Mouse (Mus musculus): ENCODE data around the gene Podn. TPM values are rescaled to one million over a fixed set of nuclear protein-coding genes. Genes with fewer than 3 reads are reported as not detected.
A peak's percentile ranks its signal among the peaks of the same experiment; 100 is the strongest.

Podn gene
- polyA plus RNA-seq, 1 experiment from 2014 or later: 0.39 TPM

GRCm38 (mm10) chr4:108017839-108018238 is 78.4 kb downstream of the Podn start:
- ATAC-seq (replicated peaks; ENCODE audit: insufficient number of reproducible peaks, low FRiP score, low TSS enrichment): no peak
- Histone ChIP-seq H3K4me3 (ENCODE audit: low read depth, low read length) (no peak overlapping the region), H3K27me3 (ENCODE audit: control insufficient read depth, insufficient read depth, low read length) (no peaks in the 10 kb centered on the region), H3K4me2 (no peak overlapping the region), H3K9ac (ENCODE audit: low read depth, low read length) (no peak overlapping the region), H3K4me1 (ENCODE audit: control insufficient read depth, insufficient read depth, low read length) (0 out of 2 replicates have a peak, but pooled peaks cover 10% of the 10 kb centered on the region), H3K27ac (ENCODE audit: low read depth, low read length) (no peak overlapping the region), H3K9me3 (replicated peaks; ENCODE audit: control insufficient read depth, low read length) (no peaks in the 10 kb centered on the region), H3K36me3 (ENCODE audit: control insufficient read depth, insufficient read depth, low read length) (no peaks in the 10 kb centered on the region)
- 72% methylated on average over 7 of the region's 7 CpGs for WGBS (ENCODE audit: insufficient replicate concordance)

- no peak for ATAC-seq (replicated peaks; ENCODE audit: insufficient number of reproducible peaks, low FRiP score, low TSS enrichment)
- no peak overlapping the region for H3K27ac ChIP-seq (ENCODE audit: low read depth, low read length)
- H3K27me3 ChIP-seq (ENCODE audit: control insufficient read depth, insufficient read depth, low read length): no peaks in the 10 kb centered on the region
- H3K9me3 ChIP-seq (replicated peaks; ENCODE audit: control insufficient read depth, low read length): no peaks in the 10 kb centered on the region
- H3K4me1 ChIP-seq (ENCODE audit: control insufficient read depth, insufficient read depth, low read length): 0 out of 2 replicates have a peak, but pooled peaks cover 9% of the 10 kb centered on the region
- no peak overlapping the region for H3K4me3 ChIP-seq (ENCODE audit: low read depth, low read length)
- WGBS (ENCODE audit: insufficient replicate concordance): 88% methylated on average over 3 of the region's 3 CpGs
- H3K9ac ChIP-seq (ENCODE audit: low read depth, low read length): no peak overlapping the region
- no peak overlapping the region for H3K4me2 ChIP-seq
- H3K36me3 ChIP-seq (ENCODE audit: control insufficient read depth, insufficient read depth, low read length): no peaks in the 10 kb centered on the region
These were observed 79.9 kb downstream of the Podn start for GRCm38 (mm10) chr4:108016321-108016720.

DNA sequence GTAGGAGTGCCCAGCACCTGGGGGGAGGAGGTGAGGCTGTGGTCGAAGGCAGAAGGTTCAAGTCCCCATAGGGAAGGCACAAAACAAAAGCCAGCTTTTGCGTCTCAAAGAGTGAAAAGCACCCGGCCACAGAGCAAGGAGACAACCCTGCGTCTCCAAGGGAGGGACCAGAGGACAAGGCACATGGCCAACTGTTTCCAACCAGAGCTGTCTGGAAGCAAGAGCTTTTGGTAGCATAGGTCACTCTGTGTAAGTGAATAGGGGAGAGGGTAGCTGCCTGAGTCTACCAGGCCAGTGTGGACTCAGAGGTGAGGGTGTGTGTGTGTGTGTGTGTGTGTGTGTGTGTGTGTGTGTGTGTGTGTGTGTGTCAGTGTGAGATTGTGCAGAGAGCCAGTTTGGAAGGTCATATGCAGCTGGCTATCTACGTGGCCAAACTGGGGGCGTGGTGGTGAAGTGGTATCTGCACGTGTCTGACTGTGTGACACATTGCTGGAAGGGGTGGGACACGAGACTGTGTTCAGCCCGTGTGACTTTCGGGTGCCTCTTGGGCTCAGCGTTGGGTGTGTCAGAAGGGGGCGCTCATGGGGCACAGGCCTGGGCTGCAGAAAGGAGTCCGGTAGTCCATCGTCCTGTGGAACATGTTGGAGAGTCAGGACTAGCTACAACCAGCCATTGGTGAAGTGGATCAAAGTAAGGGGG is 81.0 kb downstream of the Podn start:
- Histone ChIP-seq H3K4me2 (no peak overlapping the region), H3K27ac (ENCODE audit: low read depth, low read length) (no peak overlapping the region), H3K27me3 (ENCODE audit: control insufficient read depth, insufficient read depth, low read length) (no peaks in the 10 kb centered on the region), H3K4me1 (ENCODE audit: control insufficient read depth, insufficient read depth, low read length) (0 out of 2 replicates have a peak, but pooled peaks cover 6% of the 10 kb centered on the region), H3K9ac (ENCODE audit: low read depth, low read length) (no peak overlapping the region), H3K36me3 (ENCODE audit: control insufficient read depth, insufficient read depth, low read length) (no peaks in the 10 kb centered on the region), H3K9me3 (replicated peaks; ENCODE audit: control insufficient read depth, low read length) (no peaks in the 10 kb centered on the region), H3K4me3 (ENCODE audit: low read depth, low read length) (no peak overlapping the region)
- ATAC-seq (replicated peaks; ENCODE audit: insufficient number of reproducible peaks, low FRiP score, low TSS enrichment): peak; percentile 80
- 57% methylated on average over 14 of the region's 14 CpGs for WGBS (ENCODE audit: insufficient replicate concordance)

DNA sequence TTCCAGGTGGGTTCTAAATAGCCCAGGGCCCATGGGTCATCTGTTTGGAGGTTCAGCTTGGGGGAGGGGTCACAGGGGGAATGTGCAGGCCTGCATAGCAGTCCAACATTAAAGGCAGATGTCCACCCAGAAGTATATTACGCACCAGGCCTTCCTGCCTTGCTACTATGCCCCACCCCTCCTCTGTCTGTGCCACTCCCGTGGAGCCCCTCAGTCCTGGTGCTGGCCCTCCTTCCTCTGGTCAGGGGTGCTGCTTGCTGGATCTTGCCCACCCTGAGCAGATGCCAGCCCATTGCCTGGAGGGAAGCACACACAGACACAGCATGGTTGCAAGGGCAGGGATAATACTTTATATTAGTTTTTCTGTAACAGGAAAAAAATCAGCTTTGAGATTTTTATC is 81.8 kb downstream of the Podn start:
- Histone ChIP-seq H3K36me3 (ENCODE audit: control insufficient read depth, insufficient read depth, low read length) (no peaks in the 10 kb centered on the region), H3K27ac (ENCODE audit: low read depth, low read length) (no peak overlapping the region), H3K27me3 (ENCODE audit: control insufficient read depth, insufficient read depth, low read length) (no peaks in the 10 kb centered on the region), H3K9me3 (replicated peaks; ENCODE audit: control insufficient read depth, low read length) (no peaks in the 10 kb centered on the region), H3K4me1 (ENCODE audit: control insufficient read depth, insufficient read depth, low read length) (0 out of 2 replicates have a peak, but pooled peaks cover 6% of the 10 kb centered on the region), H3K4me3 (ENCODE audit: low read depth, low read length) (no peak overlapping the region), H3K9ac (ENCODE audit: low read depth, low read length) (no peak overlapping the region), H3K4me2 (no peak overlapping the region)
- 68% methylated on average over 2 of the region's 2 CpGs for WGBS (ENCODE audit: insufficient replicate concordance)
- no peak for ATAC-seq (replicated peaks; ENCODE audit: insufficient number of reproducible peaks, low FRiP score, low TSS enrichment)

DNA sequence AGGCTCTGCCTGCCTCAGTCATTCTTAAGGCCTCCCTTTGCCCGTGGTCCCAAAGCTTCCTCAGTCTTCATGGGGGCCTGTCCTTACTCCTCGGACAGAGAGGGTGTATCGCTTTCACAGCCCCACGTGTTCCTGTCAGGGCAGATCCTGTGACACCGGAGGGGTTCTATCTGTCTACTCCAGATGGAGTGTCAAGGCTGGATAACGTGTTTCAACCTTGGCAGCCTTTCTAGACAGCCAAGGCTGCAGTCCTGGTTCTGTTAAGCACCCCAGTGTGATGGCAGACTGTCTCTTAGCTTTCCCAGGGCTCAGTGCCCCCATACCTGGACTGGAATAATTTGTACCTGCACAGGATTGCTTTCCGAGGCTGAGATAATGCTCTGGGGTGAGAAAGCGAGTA is 87.7 kb downstream of the Podn start:
- H3K9ac ChIP-seq (ENCODE audit: low read depth, low read length): no peak overlapping the region
- H3K36me3 ChIP-seq (ENCODE audit: control insufficient read depth, insufficient read depth, low read length): no peaks in the 10 kb centered on the region
- no peak overlapping the region for H3K27ac ChIP-seq (ENCODE audit: low read depth, low read length)
- no peaks in the 10 kb centered on the region for H3K27me3 ChIP-seq (ENCODE audit: control insufficient read depth, insufficient read depth, low read length)
- H3K4me3 ChIP-seq (ENCODE audit: low read depth, low read length): no peak overlapping the region
- WGBS (ENCODE audit: insufficient replicate concordance): 54% methylated on average over 8 of the region's 8 CpGs
- no peaks in the 10 kb centered on the region for H3K9me3 ChIP-seq (replicated peaks; ENCODE audit: control insufficient read depth, low read length)
- no peak overlapping the region; the same call in 1 of the 2 replicates for H3K4me2 ChIP-seq
- H3K4me1 ChIP-seq (ENCODE audit: control insufficient read depth, insufficient read depth, low read length): no peaks in the 10 kb centered on the region
- ATAC-seq (replicated peaks; ENCODE audit: insufficient number of reproducible peaks, low FRiP score, low TSS enrichment): 0 out of 2 replicates have a peak, but pooled peaks have one; percentile 44

- H3K4me1 ChIP-seq (ENCODE audit: control insufficient read depth, insufficient read depth, low read length): no peaks in the 10 kb centered on the region
- H3K9me3 ChIP-seq (replicated peaks; ENCODE audit: control insufficient read depth, low read length): no peaks in the 10 kb centered on the region
- H3K36me3 ChIP-seq (ENCODE audit: control insufficient read depth, insufficient read depth, low read length): no peaks in the 10 kb centered on the region
- H3K9ac ChIP-seq (ENCODE audit: low read depth, low read length): no peak overlapping the region
- H3K27me3 ChIP-seq (ENCODE audit: control insufficient read depth, insufficient read depth, low read length): no peaks in the 10 kb centered on the region
- no peak overlapping the region for H3K27ac ChIP-seq (ENCODE audit: low read depth, low read length)
- ATAC-seq (replicated peaks; ENCODE audit: insufficient number of reproducible peaks, low FRiP score, low TSS enrichment): no peak
- no peak overlapping the region for H3K4me2 ChIP-seq
- 70% methylated on average over 7 of the region's 7 CpGs for WGBS (ENCODE audit: insufficient replicate concordance)
- H3K4me3 ChIP-seq (ENCODE audit: low read depth, low read length): no peak overlapping the region
These were observed 88.6 kb downstream of the Podn start for GRCm38 (mm10) chr4:108007532-108008103.

- no peaks in the 10 kb centered on the region for H3K36me3 ChIP-seq (ENCODE audit: control insufficient read depth, insufficient read depth, low read length)
- H3K9ac ChIP-seq (ENCODE audit: low read depth, low read length): no peak overlapping the region
- no peaks in the 10 kb centered on the region for H3K9me3 ChIP-seq (replicated peaks; ENCODE audit: control insufficient read depth, low read length)
- no peaks in the 10 kb centered on the region for H3K27me3 ChIP-seq (ENCODE audit: control insufficient read depth, insufficient read depth, low read length)
- H3K27ac ChIP-seq (ENCODE audit: low read depth, low read length): no peak overlapping the region
- no peak overlapping the region for H3K4me3 ChIP-seq (ENCODE audit: low read depth, low read length)
- WGBS (ENCODE audit: insufficient replicate concordance): 66% methylated on average over 7 of the region's 7 CpGs
- no peaks in the 10 kb centered on the region for H3K4me1 ChIP-seq (ENCODE audit: control insufficient read depth, insufficient read depth, low read length)
- no peak overlapping the region for H3K4me2 ChIP-seq
- no peak for ATAC-seq (replicated peaks; ENCODE audit: insufficient number of reproducible peaks, low FRiP score, low TSS enrichment)
These were observed 90.9 kb downstream of the Podn start for GRCm38 (mm10) chr4:108005328-108005727.

GRCm38 (mm10) chr4:107999380-107999779 is 96.9 kb downstream of the Podn start:
- Histone ChIP-seq H3K9me3 (replicated peaks; ENCODE audit: control insufficient read depth, low read length) (no peaks in the 10 kb centered on the region), H3K27ac (ENCODE audit: low read depth, low read length) (no peak overlapping the region), H3K27me3 (ENCODE audit: control insufficient read depth, insufficient read depth, low read length) (no peaks in the 10 kb centered on the region), H3K4me1 (ENCODE audit: control insufficient read depth, insufficient read depth, low read length) (peaks cover 4% of the 10 kb centered on the region; the same call in 1 of the 2 replicates), H3K9ac (ENCODE audit: low read depth, low read length) (no peak overlapping the region), H3K36me3 (ENCODE audit: control insufficient read depth, insufficient read depth, low read length) (no peaks in the 10 kb centered on the region), H3K4me3 (ENCODE audit: low read depth, low read length) (no peak overlapping the region), H3K4me2 (no peak overlapping the region)
- WGBS (ENCODE audit: insufficient replicate concordance): 77% methylated on average over 1 of the region's 1 CpGs
- no peak for ATAC-seq (replicated peaks; ENCODE audit: insufficient number of reproducible peaks, low FRiP score, low TSS enrichment)
